Mouse (Mus musculus) C2C12 (cell line): Measurements from ENCODE around the gene Hoxc4.

ENCODE experiments used
- CEBPB ChIP-seq: IDR thresholded peaks from one replicate; pipeline ENCODE4 v1.6.1; 2011; ENCODE audit warnings: low read depth, mild to moderate bottlenecking, control low read depth, moderate library complexity
- CTCF ChIP-seq: IDR thresholded peaks from one replicate; pipeline ENCODE4 v1.5.1; 2011; ENCODE audit not compliant: control insufficient read depth, insufficient read depth, insufficient read length
- FOSL1 ChIP-seq: IDR thresholded peaks from one replicate; pipeline ENCODE4 v1.8.0; 2011; ENCODE audit warnings: mild to moderate bottlenecking, low read length; ENCODE audit not compliant: poor library complexity, insufficient read depth, severe bottlenecking
- MAX ChIP-seq: IDR thresholded peaks from one replicate; pipeline ENCODE4 v1.6.1; 2011; ENCODE audit warnings: mild to moderate bottlenecking, control low read depth
- MYOD1 ChIP-seq: IDR thresholded peaks from one replicate; pipeline ENCODE4 v1.6.1; 2011; ENCODE audit warnings: low read depth; ENCODE audit not compliant: control insufficient read depth, insufficient read length
- MYOG ChIP-seq: IDR thresholded peaks from one replicate; pipeline ENCODE4 v1.6.1; 2011; ENCODE audit not compliant: control insufficient read depth, insufficient read length; ENCODE audit errors: extremely low read depth
- USF1 ChIP-seq: IDR thresholded peaks from one replicate; pipeline ENCODE4 v1.6.1; 2011; ENCODE audit warnings: low read depth, mild to moderate bottlenecking, control low read depth, moderate library complexity

GRCm38 (mm10) chr15:103056396-103056795 is 37.7 kb downstream of the Hoxc4 start:
- TF ChIP-seq CTCF (no peak), MAX (no peak), MYOG (no peak), CEBPB (no peak), FOSL1 (no peak), MYOD1 (no peak), USF1 (no peak)
